Mouse (Mus musculus) kidney, embryonic 16.5 days (tissue): ENCODE results near the gene Rab4b. TPM values are rescaled to one million over a fixed set of nuclear protein-coding genes. Genes with fewer than 3 reads are reported as not detected.

Experiments used
- ATAC-seq: fragments of 200-750 bp; cut with Nextera tagmentation; 2 replicates; pipeline ENCODE4 v1.8.0; 2017; ENCODE audit warnings: moderate TSS enrichment; ENCODE audit not compliant: low FRiP score, low TSS enrichment
- H3K27ac ChIP-seq: fragments of 300-500 bp; sonication (generic); 2 replicates; pipeline ENCODE4 v1.5.1; 2014; ENCODE audit warnings: low read length
- H3K27me3 ChIP-seq: fragments of 300-500 bp; sonication (generic); 2 replicates; pipeline ENCODE4 v1.6.1; 2014; ENCODE audit warnings: low read length, control low read depth, mixed read lengths; ENCODE audit not compliant: insufficient read depth
- H3K36me3 ChIP-seq: fragments of 300-500 bp; sonication (generic); 2 replicates; pipeline ENCODE4 v1.6.1; 2014; ENCODE audit warnings: low read length, control low read depth, mixed read lengths; ENCODE audit not compliant: insufficient read depth
- H3K4me1 ChIP-seq: fragments of 300-500 bp; sonication (generic); 2 replicates; pipeline ENCODE4 v1.6.1; 2014; ENCODE audit warnings: low read length, control low read depth, mixed read lengths; ENCODE audit not compliant: insufficient read depth
- H3K4me2 ChIP-seq: fragments of 300-500 bp; sonication (generic); replicated peaks from 2 replicates; pipeline ENCODE4 v1.6.1; 2014; ENCODE audit warnings: low read depth, low read length
- H3K4me3 ChIP-seq: fragments of 300-500 bp; sonication (generic); 2 replicates; pipeline ENCODE4 v1.5.1; 2014; ENCODE audit warnings: mild to moderate bottlenecking, low read length
- H3K9ac ChIP-seq: fragments of 300-500 bp; sonication (generic); replicated peaks from 2 replicates; pipeline ENCODE4 v1.6.1; 2014; ENCODE audit warnings: low read length
- H3K9me3 ChIP-seq: fragments of 300-500 bp; sonication (generic); 2 replicates; pipeline ENCODE4 v1.6.1; 2016; ENCODE audit warnings: low read length, control low read depth
- WGBS: fragments of 180-500 bp; shearing (Covaris S2); extraction: QIAGEN DNeasy Blood & Tissue Kit; methylation state at CpG from one replicate; pipeline ENCODE4 v1.1.7; 2014; 5-methylcytosine and 5-hydroxymethylcytosine counted together
- polyA plus RNA-seq: library from polyadenylated mRNA; unstranded; fragments of >200 nt; fragmentation: Nextera tagmentation; extraction: Ambion mirVana; gene quantifications from 2 replicates; pipeline ENCODE4 v1.2.1, GENCODE M21; 2015

The Rab4b gene
- 65.7 and 67.9 TPM in 2 replicates for polyA plus RNA-seq

DNA sequence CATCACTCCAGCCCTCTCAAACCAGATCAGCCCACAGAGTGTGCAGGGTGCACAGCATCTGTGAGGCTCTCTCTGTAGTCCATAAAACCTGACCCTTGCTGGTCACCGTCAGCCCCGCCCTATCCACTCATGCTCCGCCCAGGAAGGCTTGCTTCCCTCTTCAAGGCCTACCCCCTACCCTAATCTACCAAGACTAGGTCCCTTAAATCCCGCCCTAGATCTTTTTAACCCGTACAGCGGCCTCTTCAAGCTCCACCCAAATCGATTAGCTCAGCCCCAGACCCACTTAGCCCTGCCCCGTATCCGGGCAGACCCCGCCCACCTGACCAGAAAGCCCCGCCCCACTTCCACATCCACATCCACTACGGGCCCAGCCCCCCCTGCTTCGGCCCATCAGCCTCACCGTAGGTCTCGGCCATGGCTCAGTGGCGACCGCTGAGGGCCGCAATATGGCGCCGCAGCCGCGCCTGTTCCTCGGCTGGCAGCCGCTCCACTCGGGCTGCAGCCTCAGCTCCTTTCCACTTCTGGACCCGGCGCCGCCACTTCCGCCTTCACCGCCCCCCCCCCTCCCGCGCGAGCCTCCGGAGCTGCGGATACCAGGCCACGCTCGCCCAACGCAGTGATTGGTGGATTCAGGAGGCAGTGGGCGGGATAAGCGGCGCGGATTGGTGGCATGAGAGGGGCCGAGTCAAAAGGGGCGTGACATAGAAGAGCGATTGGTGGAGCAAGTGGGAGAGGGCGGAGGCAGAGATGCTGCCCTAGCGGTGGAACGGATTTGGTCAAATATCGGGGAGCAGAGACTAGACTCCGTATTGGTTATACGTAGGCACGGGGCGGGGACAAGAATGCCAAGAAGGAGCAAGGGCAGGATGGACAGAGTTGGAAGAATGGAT lies at the start of gene Rab4b:
Gene Rab4b, minus strand, starts transcription at position 573 of the 893 bp plus-strand sequence.
- peak; percentile 97 for ATAC-seq
- under 1% methylated on average over 49 of the region's 53 CpGs for WGBS

GRCm38 (mm10) chr7:27228281-27228821 lies 49.7 kb upstream of the Rab4b start, which contains the start of gene Itpkc:
TSS of gene Itpkc (minus strand) at chr7:27228661.
- Histone ChIP-seq H3K4me1 (peaks cover 47% of the 10 kb centered on the region), H3K4me3 (peak within 1 kb of the TSS; percentile 91), H3K9me3 (no peaks in the 10 kb centered on the region), H3K27me3 (no peaks in the 10 kb centered on the region), H3K27ac (peak within 1 kb of the TSS; percentile 92), H3K36me3 (no peaks in the 10 kb centered on the region), H3K9ac (peak within 1 kb of the TSS; percentile 92), H3K4me2 (peak within 1 kb of the TSS; percentile 82)
- ATAC-seq: peak; percentile 84
- WGBS: under 1% methylated on average over 49 of the region's 49 CpGs

More for the DNA sequence above, at the start of gene Rab4b:
- peak within 1 kb of the TSS; percentile 86 for H3K4me3 ChIP-seq
- H3K9me3 ChIP-seq: no peaks in the 10 kb centered on the region
- peak within 1 kb of the TSS; percentile 97 for H3K27ac ChIP-seq
- peaks cover 15% of the 10 kb centered on the region for H3K4me1 ChIP-seq
- H3K27me3 ChIP-seq: no peaks in the 10 kb centered on the region
- peak within 1 kb of the TSS; percentile 75 for H3K9ac ChIP-seq
- peaks cover 7% of the 10 kb centered on the region; the same call in 1 of the 2 replicates for H3K36me3 ChIP-seq
- H3K4me2 ChIP-seq: peak within 1 kb of the TSS; percentile 61

GRCm38 (mm10) chr7:27227676-27228075 lies 49.0 kb upstream of the Rab4b start:
- ATAC-seq: no peak
- peak overlapping the region; percentile 92 for H3K27ac ChIP-seq

DNA sequence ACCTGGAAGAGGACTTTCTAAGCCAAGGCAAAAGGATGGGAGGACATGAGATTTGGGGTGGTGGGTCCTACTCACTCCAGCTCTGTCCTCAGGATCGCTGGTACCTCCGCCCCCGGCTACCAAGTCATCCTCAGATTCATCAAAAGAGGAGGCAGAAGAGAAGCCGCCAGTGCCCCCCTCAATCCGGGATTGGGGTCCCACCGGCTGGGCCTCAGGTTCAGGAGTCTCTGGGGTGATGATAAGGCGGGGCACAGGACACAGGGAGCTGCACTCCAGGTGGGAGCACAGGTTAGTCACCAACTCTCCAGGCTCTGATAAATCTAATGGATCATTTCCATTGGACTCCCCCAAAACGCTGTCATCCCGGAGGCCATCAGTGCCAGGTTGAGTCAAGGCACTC lies 48.6 kb upstream of the Rab4b start:
- peak overlapping the region; percentile 91 for H3K4me3 ChIP-seq
- H3K36me3 ChIP-seq: no peaks in the 10 kb centered on the region
- no peaks in the 10 kb centered on the region for H3K27me3 ChIP-seq
- H3K9ac ChIP-seq: peak overlapping the region; percentile 92
- H3K4me1 ChIP-seq: peaks cover 46% of the 10 kb centered on the region
- ATAC-seq: no peak
- H3K4me2 ChIP-seq: peak overlapping the region; percentile 82
- no peak overlapping the region for H3K27ac ChIP-seq
- no peaks in the 10 kb centered on the region for H3K9me3 ChIP-seq
- 32% methylated on average over 9 of the region's 9 CpGs for WGBS

More at GRCm38 (mm10) chr7:27227676-27228075, 49.0 kb upstream of the Rab4b start:
- peak overlapping the region; percentile 91 for H3K4me3 ChIP-seq
- H3K27me3 ChIP-seq: no peaks in the 10 kb centered on the region
- peaks cover 46% of the 10 kb centered on the region for H3K4me1 ChIP-seq
- H3K36me3 ChIP-seq: no peaks in the 10 kb centered on the region
- peak overlapping the region; percentile 82 for H3K4me2 ChIP-seq
- H3K9me3 ChIP-seq: no peaks in the 10 kb centered on the region
- H3K9ac ChIP-seq: peak overlapping the region; percentile 92
- 2% methylated on average over 10 of the region's 10 CpGs for WGBS

- H3K36me3 ChIP-seq: no peaks in the 10 kb centered on the region
- H3K27ac ChIP-seq: no peak overlapping the region
- H3K4me3 ChIP-seq: peak overlapping the region; percentile 14; the same call in 1 of the 2 replicates
These were observed 46.3 kb upstream of the Rab4b start for GRCm38 (mm10) chr7:27224877-27225575.

DNA sequence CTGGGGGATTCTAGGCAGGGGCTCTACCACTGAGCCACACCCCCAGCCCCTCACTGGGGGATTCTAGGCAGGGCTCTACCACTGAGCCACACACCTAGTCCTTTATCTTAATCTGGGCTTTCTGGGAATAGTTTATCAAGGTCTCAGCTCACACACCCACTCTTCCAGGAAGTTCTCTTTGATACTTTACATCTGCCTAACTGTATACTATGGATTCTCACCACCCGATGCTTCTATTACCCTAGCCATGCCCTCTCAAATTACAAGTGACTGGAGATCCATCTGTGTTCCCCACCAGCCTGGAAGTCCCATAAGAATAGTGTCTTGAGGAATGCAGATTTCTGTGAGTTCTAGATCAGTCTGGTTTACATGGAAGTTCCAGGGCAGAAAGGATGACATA lies 43.8 kb upstream of the Rab4b start:
- H3K27ac ChIP-seq: no peak overlapping the region
- H3K4me1 ChIP-seq: peaks cover 41% of the 10 kb centered on the region
- H3K4me2 ChIP-seq: no peak overlapping the region
- 67% methylated on average over 1 of the region's 1 CpGs for WGBS
- H3K27me3 ChIP-seq: no peaks in the 10 kb centered on the region
- no peak overlapping the region for H3K4me3 ChIP-seq
- no peak overlapping the region for H3K9ac ChIP-seq
- ATAC-seq: no peak
- no peaks in the 10 kb centered on the region for H3K9me3 ChIP-seq
- peaks cover 11% of the 10 kb centered on the region for H3K36me3 ChIP-seq

More at GRCm38 (mm10) chr7:27224877-27225575, 46.3 kb upstream of the Rab4b start:
- H3K9ac ChIP-seq: peak overlapping the region; percentile 41
- H3K4me1 ChIP-seq: peaks cover 46% of the 10 kb centered on the region
- H3K9me3 ChIP-seq: no peaks in the 10 kb centered on the region
- ATAC-seq: no peak
- no peaks in the 10 kb centered on the region for H3K27me3 ChIP-seq
- peak overlapping the region; percentile 14; the same call in 1 of the 2 replicates for H3K4me2 ChIP-seq
- 69% methylated on average over 11 of the region's 11 CpGs for WGBS

DNA sequence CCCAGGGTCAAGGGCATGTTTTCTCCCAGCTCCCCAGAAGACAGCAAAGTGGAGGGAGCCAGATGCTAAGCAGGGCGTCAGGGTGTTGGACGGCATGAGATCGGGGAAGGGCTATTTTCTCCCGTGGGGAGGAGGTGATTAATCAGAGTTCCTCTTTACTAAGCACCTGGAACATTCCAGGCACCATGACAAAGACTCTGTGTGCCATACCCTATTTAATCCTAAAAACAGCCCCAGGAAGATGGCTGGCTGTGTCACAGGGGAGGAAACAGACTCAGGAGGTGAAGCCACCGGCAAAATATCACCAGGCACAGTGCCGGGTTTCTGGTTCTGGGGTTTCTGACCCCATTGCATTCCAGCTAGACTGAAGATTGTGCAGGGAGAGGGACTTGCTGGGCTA lies 43.2 kb upstream of the Rab4b start:
- Histone ChIP-seq H3K9me3 (no peaks in the 10 kb centered on the region), H3K4me1 (peaks cover 35% of the 10 kb centered on the region), H3K27ac (no peak overlapping the region), H3K4me2 (no peak overlapping the region), H3K36me3 (peaks cover 15% of the 10 kb centered on the region), H3K4me3 (no peak overlapping the region), H3K9ac (no peak overlapping the region), H3K27me3 (no peaks in the 10 kb centered on the region)
- no peak for ATAC-seq
- 65% methylated on average over 6 of the region's 6 CpGs for WGBS

- no peak overlapping the region for H3K4me3 ChIP-seq
- H3K9ac ChIP-seq: no peak overlapping the region
- no peaks in the 10 kb centered on the region for H3K27me3 ChIP-seq
- no peak overlapping the region for H3K27ac ChIP-seq
- H3K4me2 ChIP-seq: no peak overlapping the region
- WGBS: 58% methylated on average over 11 of the region's 11 CpGs
- H3K4me1 ChIP-seq: peaks cover 15% of the 10 kb centered on the region
- ATAC-seq: no peak
- no peaks in the 10 kb centered on the region for H3K9me3 ChIP-seq
- peaks cover 24% of the 10 kb centered on the region for H3K36me3 ChIP-seq
These were observed 41.2 kb upstream of the Rab4b start for GRCm38 (mm10) chr7:27219937-27220336.

DNA sequence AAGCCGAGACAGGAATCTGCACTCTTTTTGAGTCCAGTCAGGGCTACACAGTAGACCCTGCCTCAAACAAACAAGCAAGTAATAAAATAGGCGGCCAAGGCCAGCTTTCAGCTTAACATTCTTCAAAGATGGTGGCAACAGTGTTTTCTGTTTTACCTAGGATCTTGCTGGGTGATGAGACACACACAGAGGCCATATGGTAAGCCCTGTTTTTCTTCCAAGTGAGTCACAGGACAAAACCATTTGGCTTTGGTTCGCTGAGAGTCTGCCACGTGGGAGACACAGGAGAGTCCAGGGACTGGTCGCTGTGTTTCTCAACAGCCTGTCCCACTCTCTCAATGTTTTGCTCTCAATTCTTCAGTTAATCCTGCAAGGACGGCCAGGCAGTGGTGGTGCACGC lies 39.9 kb upstream of the Rab4b start:
- Histone ChIP-seq H3K9ac (no peak overlapping the region), H3K27me3 (no peaks in the 10 kb centered on the region), H3K4me3 (no peak overlapping the region), H3K4me1 (peaks cover 2% of the 10 kb centered on the region; the same call in 1 of the 2 replicates), H3K36me3 (peaks cover 33% of the 10 kb centered on the region), H3K9me3 (no peaks in the 10 kb centered on the region), H3K4me2 (no peak overlapping the region), H3K27ac (no peak overlapping the region)
- ATAC-seq: no peak
- WGBS: 63% methylated on average over 7 of the region's 7 CpGs
